Mouse (Mus musculus): ENCODE data around the gene Myo3b. TPM values are rescaled to one million over a fixed set of nuclear protein-coding genes. Genes with fewer than 3 reads are reported as not detected.

Myo3b gene
- polyA plus RNA-seq, 1 experiment: not detected

GRCm38 (mm10) chr2:70412315-70412714 is 373.4 kb downstream of the Myo3b start:
- WGBS: 21% methylated on average over 13 of the region's 13 CpGs

GRCm38 (mm10) chr2:70414386-70414785 is 375.5 kb downstream of the Myo3b start:
- no peak overlapping the region for H3K4me3 ChIP-seq (ENCODE audit: low read depth, low read length)
- H3K4me1 ChIP-seq (ENCODE audit: control insufficient read depth, insufficient read depth, insufficient read length, low read length): no peaks in the 10 kb centered on the region
- no peak for TF ChIP-seq CTCF (IDR thresholded peaks at IDR 0.05; ENCODE audit: extremely low read depth, insufficient read length, insufficient replicate concordance, low read depth, low read length)
- no peak for TF ChIP-seq POLR2A (IDR thresholded peaks at IDR 0.05; ENCODE audit: low read depth, low read length)
- H3K27me3 ChIP-seq (ENCODE audit: control insufficient read depth, insufficient read depth, low read length): no peaks in the 10 kb centered on the region
- H3K36me3 ChIP-seq (ENCODE audit: control insufficient read depth, insufficient read depth, low read length): no peaks in the 10 kb centered on the region
- no peak overlapping the region for H3K27ac ChIP-seq (ENCODE audit: insufficient read depth, low read depth, low read length)
- WGBS: 84% methylated on average over 1 of the region's 1 CpGs

More at GRCm38 (mm10) chr2:70412315-70412714, 373.4 kb downstream of the Myo3b start:
- H3K27me3 ChIP-seq (ENCODE audit: control insufficient read depth, insufficient read depth, low read length): no peaks in the 10 kb centered on the region
- no peak overlapping the region for H3K4me3 ChIP-seq (ENCODE audit: low read depth, low read length)
- TF ChIP-seq POLR2A (IDR thresholded peaks at IDR 0.05; ENCODE audit: low read depth, low read length) (no peak), CTCF (IDR thresholded peaks at IDR 0.05; ENCODE audit: extremely low read depth, insufficient read length, insufficient replicate concordance, low read depth, low read length) (no peak)
- no peak overlapping the region for H3K27ac ChIP-seq (ENCODE audit: insufficient read depth, low read depth, low read length)
- no peaks in the 10 kb centered on the region for H3K4me1 ChIP-seq (ENCODE audit: control insufficient read depth, insufficient read depth, insufficient read length, low read length)
- H3K36me3 ChIP-seq (ENCODE audit: control insufficient read depth, insufficient read depth, low read length): no peaks in the 10 kb centered on the region

GRCm38 (mm10) chr2:70415521-70415920 is 376.6 kb downstream of the Myo3b start:
- Histone ChIP-seq H3K4me3 (ENCODE audit: low read depth, low read length) (no peak overlapping the region), H3K27ac (ENCODE audit: insufficient read depth, low read depth, low read length) (no peak overlapping the region), H3K36me3 (ENCODE audit: control insufficient read depth, insufficient read depth, low read length) (no peaks in the 10 kb centered on the region), H3K4me1 (ENCODE audit: control insufficient read depth, insufficient read depth, insufficient read length, low read length) (no peaks in the 10 kb centered on the region), H3K27me3 (ENCODE audit: control insufficient read depth, insufficient read depth, low read length) (no peaks in the 10 kb centered on the region)
- WGBS: 86% methylated on average over 1 of the region's 1 CpGs
- TF ChIP-seq POLR2A (IDR thresholded peaks at IDR 0.05; ENCODE audit: low read depth, low read length): no peak
- TF ChIP-seq CTCF (IDR thresholded peaks at IDR 0.05; ENCODE audit: extremely low read depth, insufficient read length, insufficient replicate concordance, low read depth, low read length): no peak

- Histone ChIP-seq H3K27ac (ENCODE audit: insufficient read depth, low read depth, low read length) (no peak overlapping the region), H3K4me1 (ENCODE audit: control insufficient read depth, insufficient read depth, insufficient read length, low read length) (no peaks in the 10 kb centered on the region), H3K36me3 (ENCODE audit: control insufficient read depth, insufficient read depth, low read length) (no peaks in the 10 kb centered on the region), H3K27me3 (ENCODE audit: control insufficient read depth, insufficient read depth, low read length) (no peaks in the 10 kb centered on the region), H3K4me3 (ENCODE audit: low read depth, low read length) (no peak overlapping the region)
- no peak for TF ChIP-seq POLR2A (IDR thresholded peaks at IDR 0.05; ENCODE audit: low read depth, low read length)
- no peak for TF ChIP-seq CTCF (IDR thresholded peaks at IDR 0.05; ENCODE audit: extremely low read depth, insufficient read length, insufficient replicate concordance, low read depth, low read length)
- 66% methylated on average over 6 of the region's 6 CpGs for WGBS
Measured at GRCm38 (mm10) chr2:70419336-70419735, 380.4 kb downstream of the Myo3b start.

GRCm38 (mm10) chr2:70421144-70421874 is 382.4 kb downstream of the Myo3b start:
- Histone ChIP-seq H3K4me1 (ENCODE audit: control insufficient read depth, insufficient read depth, insufficient read length, low read length) (peaks cover 2% of the 10 kb centered on the region; the same call in 1 of the 2 replicates), H3K27me3 (ENCODE audit: control insufficient read depth, insufficient read depth, low read length) (no peaks in the 10 kb centered on the region), H3K36me3 (ENCODE audit: control insufficient read depth, insufficient read depth, low read length) (no peaks in the 10 kb centered on the region), H3K4me3 (ENCODE audit: low read depth, low read length) (no peak overlapping the region), H3K27ac (ENCODE audit: insufficient read depth, low read depth, low read length) (no peak overlapping the region)
- 50% methylated on average over 13 of the region's 13 CpGs for WGBS
- no peak for TF ChIP-seq CTCF (IDR thresholded peaks at IDR 0.05; ENCODE audit: extremely low read depth, insufficient read length, insufficient replicate concordance, low read depth, low read length)
- TF ChIP-seq POLR2A (IDR thresholded peaks at IDR 0.05; ENCODE audit: low read depth, low read length): no peak

- no peaks in the 10 kb centered on the region for H3K27me3 ChIP-seq (ENCODE audit: control insufficient read depth, insufficient read depth, low read length)
Measured at GRCm38 (mm10) chr2:70425611-70426010, 386.7 kb downstream of the Myo3b start.

GRCm38 (mm10) chr2:70443035-70443434 is 404.1 kb downstream of the Myo3b start:
- Histone ChIP-seq H3K27ac (ENCODE audit: insufficient read depth, low read depth, low read length) (no peak overlapping the region), H3K4me3 (ENCODE audit: low read depth, low read length) (no peak overlapping the region), H3K4me1 (ENCODE audit: control insufficient read depth, insufficient read depth, insufficient read length, low read length) (no peaks in the 10 kb centered on the region), H3K27me3 (ENCODE audit: control insufficient read depth, insufficient read depth, low read length) (no peaks in the 10 kb centered on the region), H3K36me3 (ENCODE audit: control insufficient read depth, insufficient read depth, low read length) (no peaks in the 10 kb centered on the region)
- TF ChIP-seq CTCF (IDR thresholded peaks at IDR 0.05; ENCODE audit: extremely low read depth, insufficient read length, insufficient replicate concordance, low read depth, low read length) (no peak), POLR2A (IDR thresholded peaks at IDR 0.05; ENCODE audit: low read depth, low read length) (no peak)
- 26% methylated on average over 4 of the region's 4 CpGs for WGBS

More at GRCm38 (mm10) chr2:70425611-70426010, 386.7 kb downstream of the Myo3b start:
- Histone ChIP-seq H3K4me1 (ENCODE audit: control insufficient read depth, insufficient read depth, insufficient read length, low read length) (peaks cover 2% of the 10 kb centered on the region; the same call in 1 of the 2 replicates), H3K4me3 (ENCODE audit: low read depth, low read length) (no peak overlapping the region), H3K36me3 (ENCODE audit: control insufficient read depth, insufficient read depth, low read length) (no peaks in the 10 kb centered on the region), H3K27ac (ENCODE audit: insufficient read depth, low read depth, low read length) (no peak overlapping the region)
- 26% methylated on average over 11 of the region's 11 CpGs for WGBS
- TF ChIP-seq POLR2A (IDR thresholded peaks at IDR 0.05; ENCODE audit: low read depth, low read length) (no peak), CTCF (IDR thresholded peaks at IDR 0.05; ENCODE audit: extremely low read depth, insufficient read length, insufficient replicate concordance, low read depth, low read length) (no peak)
